Mouse (Mus musculus): ENCODE measurements around the gene Rufy3.

The Rufy3 gene

GRCm38 (mm10) chr5:88575506-88576338, 10.9 kb downstream of the Rufy3 start:
- DNase-seq (ENCODE audit: low spot score in 2 of 2), result no peak

- no peak for DNase-seq (ENCODE audit: low spot score in 2 of 2)
Observed at GRCm38 (mm10) chr5:88580681-88581080, 15.8 kb downstream of the Rufy3 start.

GRCm38 (mm10) chr5:88581343-88581742, 16.5 kb downstream of the Rufy3 start:
- no peak for DNase-seq (ENCODE audit: low spot score in 2 of 2)

- peak; percentile 94 to 95 for DNase-seq (ENCODE audit: low spot score in 2 of 2)
Observed at GRCm38 (mm10) chr5:88583271-88584031, 18.6 kb downstream of the Rufy3 start.

GRCm38 (mm10) chr5:88584061-88584460, 19.2 kb downstream of the Rufy3 start:
- peak in 1 of 2 experiments; percentile 46 for DNase-seq (ENCODE audit: low spot score in 2 of 2)

GRCm38 (mm10) chr5:88586407-88587174, 21.8 kb downstream of the Rufy3 start:
- no peak for DNase-seq (ENCODE audit: low spot score in 2 of 2)

- DNase-seq (ENCODE audit: low spot score in 2 of 2), result no peak
Observed at GRCm38 (mm10) chr5:88587211-88587934, 22.5 kb downstream of the Rufy3 start.

GRCm38 (mm10) chr5:88588481-88588880, 23.6 kb downstream of the Rufy3 start:
- DNase-seq (ENCODE audit: low spot score in 2 of 2), result no peak

- DNase-seq (ENCODE audit: low spot score in 2 of 2), result no peak
Observed at GRCm38 (mm10) chr5:88593421-88594172, 28.8 kb downstream of the Rufy3 start.

GRCm38 (mm10) chr5:88594173-88594569, 29.3 kb downstream of the Rufy3 start:
- no peak for DNase-seq (ENCODE audit: low spot score in 2 of 2)

- no peak for DNase-seq (ENCODE audit: low spot score in 2 of 2)
Observed at GRCm38 (mm10) chr5:88595537-88596455, 31.0 kb downstream of the Rufy3 start.

GRCm38 (mm10) chr5:88598961-88599360, 34.1 kb downstream of the Rufy3 start:
- no peak for DNase-seq (ENCODE audit: low spot score in 2 of 2)

GRCm38 (mm10) chr5:88602030-88602429, 37.2 kb downstream of the Rufy3 start:
- no peak for DNase-seq (ENCODE audit: low spot score in 2 of 2)

GRCm38 (mm10) chr5:88602713-88603112, 37.9 kb downstream of the Rufy3 start:
- DNase-seq (ENCODE audit: low spot score in 2 of 2), result no peak

- DNase-seq (ENCODE audit: low spot score in 2 of 2), result no peak
Observed at GRCm38 (mm10) chr5:88604046-88604445, 39.2 kb downstream of the Rufy3 start.

- DNase-seq (ENCODE audit: low spot score in 2 of 2), result no peak
Observed at GRCm38 (mm10) chr5:88604641-88605358, 40.0 kb downstream of the Rufy3 start.

GRCm38 (mm10) chr5:88614129-88614528, 49.3 kb downstream of the Rufy3 start:
- DNase-seq (ENCODE audit: low spot score in 2 of 2), result peak in 1 of 2 experiments; percentile 57

GRCm38 (mm10) chr5:88616988-88617387, 52.1 kb downstream of the Rufy3 start:
- DNase-seq (ENCODE audit: low spot score in 2 of 2), result no peak

GRCm38 (mm10) chr5:88627545-88627944, 62.7 kb downstream of the Rufy3 start:
- no peak for DNase-seq (ENCODE audit: low spot score in 2 of 2)

All from left cerebral cortex, adult 9 months (tissue).